Mouse (Mus musculus) stomach, postnatal 0 days (tissue): Measurements from ENCODE around the gene Epyc.

ENCODE experiments used
- CTCF ChIP-seq: IDR thresholded peaks from 2 replicates; pipeline ENCODE4 v1.5.1; 2016; ENCODE audit warnings: antibody characterized with exemption, low read depth, mild to moderate bottlenecking, moderate library complexity
- EP300 ChIP-seq: optimal IDR thresholded peaks from 2 replicates; pipeline ENCODE3; 2016; ENCODE audit warnings: antibody characterized with exemption

DNA sequence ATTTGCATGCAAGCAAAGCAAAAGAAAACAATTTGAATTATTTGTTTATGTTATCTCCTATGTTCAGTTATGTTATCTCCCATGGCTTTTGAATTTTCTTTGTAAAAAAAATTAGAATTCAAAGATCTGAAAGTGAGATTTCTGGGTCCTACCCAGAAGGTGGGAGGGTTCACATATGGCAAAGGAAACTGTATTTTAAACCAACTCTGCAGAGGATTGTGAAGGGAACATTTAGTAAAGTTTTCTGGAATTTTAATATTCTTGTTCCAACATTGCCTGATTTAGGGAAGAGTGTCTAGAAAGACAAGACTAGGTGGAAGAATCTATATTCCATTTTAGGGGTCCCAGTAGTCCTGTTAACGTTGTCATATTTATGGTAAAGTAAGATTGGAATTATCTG is 73.4 kb downstream of the Epyc start:
- no peak for TF ChIP-seq CTCF
- no peak for TF ChIP-seq EP300
